Mouse (Mus musculus): ENCODE results near the gene Lenep.
A peak's percentile ranks its signal among the peaks of the same experiment; 100 is the strongest.

Lenep gene

GRCm38 (mm10) chr3:89419571-89419970, 17.0 kb upstream of the Lenep start:
- peak; percentile 28 to 32 for DNase-seq

- peak; percentile 61 to 64 for DNase-seq
Measured at GRCm38 (mm10) chr3:89418861-89419250, 16.3 kb upstream of the Lenep start.

- DNase-seq: peak; percentile 91 to 92
Measured at GRCm38 (mm10) chr3:89418170-89418860, 15.7 kb upstream of the Lenep start, which contains the start of the genes Cks1b and Shc1. TSS of gene Cks1b (minus strand) at chr3:89418383. TSS of gene Shc1 (plus strand) at chr3:89418443.

GRCm38 (mm10) chr3:89417840-89418169, 15.2 kb upstream of the Lenep start:
- DNase-seq: no peak

- no peak for DNase-seq
Measured at GRCm38 (mm10) chr3:89417131-89417530, 14.5 kb upstream of the Lenep start.

GRCm38 (mm10) chr3:89416158-89416557, 13.6 kb upstream of the Lenep start:
- no peak for DNase-seq

GRCm38 (mm10) chr3:89411490-89412393, 9.1 kb upstream of the Lenep start, which contains the start of gene Flad1:
TSS of gene Flad1 (minus strand) at chr3:89411870.
- peak; percentile 99 to 100 for DNase-seq

GRCm38 (mm10) chr3:89410864-89411263, 8.3 kb upstream of the Lenep start:
- no peak for DNase-seq

- DNase-seq: no peak
Measured at GRCm38 (mm10) chr3:89409701-89410100, 7.1 kb upstream of the Lenep start.

GRCm38 (mm10) chr3:89408448-89408847, 5.9 kb upstream of the Lenep start:
- no peak for DNase-seq

- DNase-seq: no peak
Measured at GRCm38 (mm10) chr3:89406887-89407286, 4.3 kb upstream of the Lenep start.

- DNase-seq: no peak
Measured at GRCm38 (mm10) chr3:89401329-89401728, 1.3 kb downstream of the Lenep start.

- no peak for DNase-seq
Measured at GRCm38 (mm10) chr3:89396654-89397005, 6.0 kb downstream of the Lenep start.

- DNase-seq: peak; percentile 77 to 80
Measured at GRCm38 (mm10) chr3:89395806-89396653, 6.6 kb downstream of the Lenep start.

- DNase-seq: peak in 1 of 2 experiments; percentile 36
Measured at GRCm38 (mm10) chr3:89395419-89395805, 7.2 kb downstream of the Lenep start.

- DNase-seq: peak; percentile 89 to 92
Measured at GRCm38 (mm10) chr3:89394894-89395256, 7.7 kb downstream of the Lenep start.

GRCm38 (mm10) chr3:89394006-89394893, 8.3 kb downstream of the Lenep start, which contains the start of gene Zbtb7b:
TSS of gene Zbtb7b (minus strand) at chr3:89394776.
- DNase-seq: peak; percentile 90 to 92

- peak; percentile 98 to 99 for DNase-seq
Measured at GRCm38 (mm10) chr3:89393605-89394004, 9.0 kb downstream of the Lenep start.

- peak; percentile 56 to 68 for DNase-seq
Measured at GRCm38 (mm10) chr3:89392871-89393311, 9.7 kb downstream of the Lenep start.

GRCm38 (mm10) chr3:89391663-89392511, 10.7 kb downstream of the Lenep start:
- peak; percentile 60 to 73 for DNase-seq

All from cerebellum, postnatal 14 days (tissue).